Mouse (Mus musculus): Measurements from ENCODE around the gene Twistnb. TPM values are rescaled to one million over a fixed set of nuclear protein-coding genes. Genes with fewer than 3 reads are reported as not detected.

Twistnb gene
- 33.0 TPM for polyA plus RNA-seq (2014; fragmentation: Illumina TruSeq; extraction: RNeasy Lipid Tissue Mini Kit (QIAGEN cat#74804); ENCODE audit: low read depth, low replicate concordance)

GRCm38 (mm10) chr12:33429387-33430160 is at the start of gene Twistnb:
Gene Twistnb, plus strand, starts transcription at chr12:33429635.

GRCm38 (mm10) chr12:33394804-33395623 is 34.4 kb upstream of the Twistnb start, which contains the start of gene Efcab10:
Gene Efcab10, plus strand, starts transcription at chr12:33394854.

Other genes with a start within 250 kb of the Twistnb start
- gene Efcab10, start 34.8 kb upstream of the Twistnb start, polyA plus RNA-seq (2014; fragmentation: Illumina TruSeq; extraction: RNeasy Lipid Tissue Mini Kit (QIAGEN cat#74804); ENCODE audit: low read depth, low replicate concordance), result not detected

Data from kidney, adult 10 weeks (tissue).